Mouse (Mus musculus) testis, adult 2 months (tissue): ENCODE measurements at regions not wholly inside any gene's neighbourhood (a gene's known extent, or its start where the extent isn't known, plus 50 kb on each side); places are given as distances from the start of the nearest gene placed in this dataset.

Source experiments
- H3K27ac ChIP-seq: fragments of 200-500 bp; 2 replicates; pipeline ENCODE4 v1.5.1; 2012; ENCODE audit warnings: low read depth, low read length; ENCODE audit not compliant: control insufficient read depth, insufficient read depth
- H3K27me3 ChIP-seq: fragments of 200-500 bp; 2 replicates; pipeline ENCODE4 v1.6.1; 2012; ENCODE audit warnings: mild to moderate bottlenecking, low read length, moderate library complexity; ENCODE audit not compliant: control insufficient read depth, insufficient read depth
- H3K36me3 ChIP-seq: fragments of 200-500 bp; 2 replicates; pipeline ENCODE4 v1.6.1; 2012; ENCODE audit warnings: mild to moderate bottlenecking, low read length; ENCODE audit not compliant: control insufficient read depth, insufficient read depth
- H3K4me1 ChIP-seq: fragments of 200-500 bp; 2 replicates; pipeline ENCODE4 v1.6.1; 2012; ENCODE audit warnings: low read length; ENCODE audit not compliant: control insufficient read depth, insufficient read depth
- H3K4me3 ChIP-seq: fragments of 200-500 bp; 2 replicates; pipeline ENCODE4 v1.5.1; 2012; ENCODE audit warnings: low read depth, mild to moderate bottlenecking, low read length, moderate library complexity, mixed read lengths; ENCODE audit not compliant: control insufficient read depth
- CTCF ChIP-seq: fragments of 200-500 bp; IDR thresholded peaks from 2 replicates; pipeline ENCODE4 v1.5.1; 2012; ENCODE audit warnings: low read depth, mild to moderate bottlenecking, inconsistent platforms, low read length, moderate library complexity; ENCODE audit not compliant: control insufficient read depth, insufficient read depth, insufficient replicate concordance
- POLR2A ChIP-seq: fragments of 200-500 bp; IDR thresholded peaks from 2 replicates; pipeline ENCODE4 v1.6.1; 2012; ENCODE audit warnings: low read depth, mild to moderate bottlenecking, inconsistent platforms, low read length, moderate library complexity; ENCODE audit not compliant: control insufficient read depth

DNA sequence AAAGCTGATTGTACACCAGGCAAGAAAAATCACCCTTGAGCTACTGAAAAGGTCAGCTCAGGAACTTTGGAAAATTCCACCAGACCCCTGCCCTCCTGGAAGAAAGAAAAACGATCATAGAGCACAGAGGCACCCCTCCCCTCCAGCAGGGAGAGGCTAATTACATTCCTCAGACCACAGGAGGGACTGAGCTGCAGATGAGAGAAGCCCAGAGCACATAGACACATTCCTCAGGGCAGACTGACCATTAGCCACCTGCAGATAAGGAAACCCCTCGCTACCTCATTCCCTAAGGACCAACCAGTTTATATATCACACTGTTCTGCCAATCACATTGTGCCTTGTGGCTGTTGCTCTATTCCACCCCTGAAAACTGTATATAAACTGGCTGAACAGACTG, 230.3 kb downstream of the Parp8 start:
- H3K4me3 ChIP-seq: no peak overlapping the region
- H3K36me3 ChIP-seq: no peaks in the 10 kb centered on the region
- H3K4me1 ChIP-seq: no peaks in the 10 kb centered on the region
- TF ChIP-seq CTCF (no peak), POLR2A (no peak)
- H3K27ac ChIP-seq: no peak overlapping the region
- no peaks in the 10 kb centered on the region for H3K27me3 ChIP-seq

- H3K4me3 ChIP-seq: no peak overlapping the region
- TF ChIP-seq CTCF: no peak
- no peak for TF ChIP-seq POLR2A
- H3K4me1 ChIP-seq: no peaks in the 10 kb centered on the region
Measured at GRCm38 (mm10) chr13:116781616-116782015, 243.7 kb downstream of the Parp8 start.

DNA sequence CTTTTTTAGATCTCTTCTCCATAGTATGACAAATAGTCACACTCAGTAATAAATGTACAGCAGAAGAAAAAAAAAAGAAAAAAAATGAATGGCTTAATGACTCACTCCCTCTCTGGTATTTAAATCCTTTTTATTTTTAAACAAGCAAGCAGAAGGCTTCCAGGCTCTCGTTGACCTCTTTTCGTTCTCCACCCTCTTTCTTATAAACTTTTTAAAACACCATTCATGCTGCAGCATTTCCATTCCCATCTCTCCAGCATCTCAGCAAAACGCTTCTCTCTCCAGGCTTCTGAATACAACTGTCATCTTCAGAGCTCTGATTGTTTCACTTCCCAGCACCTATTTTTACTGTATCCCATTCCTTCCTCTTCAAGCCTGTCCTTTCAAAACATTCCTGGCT, 259.8 kb downstream of the Parp8 start:
- H3K4me3 ChIP-seq: no peak overlapping the region
- no peaks in the 10 kb centered on the region for H3K27me3 ChIP-seq
- TF ChIP-seq POLR2A (no peak), CTCF (no peak)
- no peaks in the 10 kb centered on the region for H3K36me3 ChIP-seq
- no peaks in the 10 kb centered on the region for H3K4me1 ChIP-seq
- H3K27ac ChIP-seq: no peak overlapping the region

More at GRCm38 (mm10) chr13:116781616-116782015, 243.7 kb downstream of the Parp8 start:
- H3K27ac ChIP-seq: no peak overlapping the region
- H3K27me3 ChIP-seq: no peaks in the 10 kb centered on the region
- H3K36me3 ChIP-seq: no peaks in the 10 kb centered on the region

GRCm38 (mm10) chr13:116759912-116760311, 265.4 kb downstream of the Parp8 start:
- TF ChIP-seq CTCF: no peak
- TF ChIP-seq POLR2A: no peak
- Histone ChIP-seq H3K4me1 (no peaks in the 10 kb centered on the region), H3K27ac (no peak overlapping the region), H3K27me3 (no peaks in the 10 kb centered on the region), H3K36me3 (no peaks in the 10 kb centered on the region), H3K4me3 (no peak overlapping the region)

- H3K27ac ChIP-seq: no peak overlapping the region
- no peak for TF ChIP-seq CTCF
- no peak for TF ChIP-seq POLR2A
- H3K36me3 ChIP-seq: no peaks in the 10 kb centered on the region
- no peaks in the 10 kb centered on the region for H3K27me3 ChIP-seq
- H3K4me3 ChIP-seq: no peak overlapping the region
- H3K4me1 ChIP-seq: no peaks in the 10 kb centered on the region
Measured at GRCm38 (mm10) chr13:116740825-116741224, 284.5 kb downstream of the Parp8 start.

- Histone ChIP-seq H3K27me3 (no peaks in the 10 kb centered on the region), H3K4me3 (no peak overlapping the region), H3K36me3 (no peaks in the 10 kb centered on the region), H3K4me1 (no peaks in the 10 kb centered on the region), H3K27ac (no peak overlapping the region)
- TF ChIP-seq CTCF (no peak), POLR2A (no peak)
Measured at GRCm38 (mm10) chr13:116723361-116724153, 301.8 kb downstream of the Parp8 start.

DNA sequence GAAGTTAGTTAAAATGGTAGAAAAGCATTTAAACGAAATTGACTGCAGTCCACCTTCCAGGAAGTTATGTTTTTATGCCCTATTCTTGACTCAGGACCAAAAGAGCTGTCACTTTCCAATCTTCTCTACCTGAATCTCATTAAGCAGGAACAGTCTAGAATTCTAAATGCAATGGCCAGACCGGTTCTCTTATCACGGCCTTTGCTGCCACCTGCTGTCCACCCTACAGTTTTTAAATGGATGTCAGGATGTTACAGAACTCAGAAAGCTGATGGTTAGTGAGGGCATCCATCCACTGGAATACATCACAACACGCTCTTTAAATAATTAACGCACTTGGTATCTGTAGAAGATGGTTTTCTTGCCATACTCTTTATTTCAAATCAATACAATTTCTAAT, 310.5 kb downstream of the Parp8 start:
- H3K4me3 ChIP-seq: no peak overlapping the region
- H3K27ac ChIP-seq: no peak overlapping the region
- no peaks in the 10 kb centered on the region for H3K36me3 ChIP-seq
- TF ChIP-seq CTCF (no peak), POLR2A (no peak)
- H3K4me1 ChIP-seq: no peaks in the 10 kb centered on the region; the same call in 1 of the 2 replicates
- peaks cover 2% of the 10 kb centered on the region; the same call in 1 of the 2 replicates for H3K27me3 ChIP-seq
